Mouse (Mus musculus): ENCODE measurements at regions not wholly inside any gene's neighbourhood (a gene's known extent, or its start where the extent isn't known, plus 50 kb on each side); places are given as distances from the start of the nearest gene placed in this dataset.

DNA sequence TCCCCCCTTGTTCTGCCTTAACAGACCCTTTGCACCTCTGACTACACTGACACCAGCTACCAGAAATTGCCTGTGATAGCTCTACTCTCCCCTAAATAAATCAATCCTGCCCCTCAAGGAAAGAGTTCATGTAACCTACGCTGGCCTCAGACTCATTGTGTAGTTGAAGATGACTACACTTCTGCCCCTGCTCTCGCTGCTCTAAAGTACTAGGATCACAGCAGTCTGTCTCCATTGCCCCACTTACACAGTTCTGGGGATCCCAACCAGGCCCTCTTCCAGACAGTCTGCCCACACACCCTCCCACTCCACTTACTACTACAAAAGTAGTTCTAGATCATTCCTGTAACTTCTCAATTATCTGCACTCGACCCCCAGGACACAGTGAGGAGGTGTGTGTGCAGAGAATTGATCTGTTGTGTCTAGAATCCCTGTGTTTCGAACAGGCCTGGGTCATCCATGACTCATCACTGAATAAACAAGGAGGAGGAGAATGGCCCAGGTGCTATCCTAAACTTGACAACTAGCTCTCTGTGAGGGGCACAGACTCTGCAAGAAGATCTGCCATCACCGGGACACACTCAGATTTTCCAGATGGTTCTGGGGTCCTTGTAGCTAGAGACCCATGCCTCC is 160.1 kb upstream of the Dynlrb2 start:
- no peak overlapping the region for H3K4me3 ChIP-seq
- DNase-seq (ENCODE audit: extremely low spot score in 1 of 2, low spot score in 2 of 2) = no peak
- no peak overlapping the region for H3K27ac ChIP-seq
- intact Hi-C loops (cut with DNase I) = no loop called here
- TF ChIP-seq CTCF (IDR thresholded peaks at IDR 0.05) = no peak

DNA sequence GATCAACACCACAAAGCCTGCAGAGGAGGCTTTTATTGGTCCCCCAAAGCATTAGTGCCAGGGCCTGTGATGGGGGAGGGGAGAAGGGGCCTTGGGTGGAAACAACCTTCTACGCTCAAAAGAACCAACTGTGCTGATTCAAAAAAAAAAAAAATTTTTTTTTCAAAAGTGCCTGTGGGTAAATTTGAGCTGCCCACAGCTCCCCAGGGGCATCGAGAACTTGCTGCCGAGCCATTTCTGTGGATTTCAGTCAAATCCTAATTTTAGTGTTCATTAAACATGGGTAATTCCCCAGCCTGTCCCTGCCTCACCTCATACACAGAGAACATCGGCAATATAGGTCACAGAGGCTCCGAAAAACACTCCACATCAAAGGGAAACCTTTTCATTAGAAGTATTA is 161.2 kb upstream of the Dynlrb2 start:
- H3K4me3 ChIP-seq = no peak overlapping the region
- intact Hi-C loops (cut with DNase I) = no loop called here
- no peak for DNase-seq (ENCODE audit: extremely low spot score in 1 of 2, low spot score in 2 of 2)
- no peak overlapping the region for H3K27ac ChIP-seq
- no peak for TF ChIP-seq CTCF (IDR thresholded peaks at IDR 0.05)

- H3K4me3 ChIP-seq = no peak overlapping the region
- DNase-seq (ENCODE audit: extremely low spot score in 1 of 2, low spot score in 2 of 2) = no peak
- intact Hi-C loops (cut with DNase I) = no loop called here
- H3K27ac ChIP-seq = no peak overlapping the region
- TF ChIP-seq CTCF (IDR thresholded peaks at IDR 0.05) = no peak
Measured at GRCm38 (mm10) chr8:116334772-116335171, 170.0 kb upstream of the Dynlrb2 start.

GRCm38 (mm10) chr8:116334101-116334500 is 170.7 kb upstream of the Dynlrb2 start:
- no peak for TF ChIP-seq CTCF (IDR thresholded peaks at IDR 0.05)
- intact Hi-C loops (cut with DNase I) = no loop called here
- H3K27ac ChIP-seq = no peak overlapping the region
- no peak for DNase-seq (ENCODE audit: extremely low spot score in 1 of 2, low spot score in 2 of 2)
- H3K4me3 ChIP-seq = no peak overlapping the region

DNA sequence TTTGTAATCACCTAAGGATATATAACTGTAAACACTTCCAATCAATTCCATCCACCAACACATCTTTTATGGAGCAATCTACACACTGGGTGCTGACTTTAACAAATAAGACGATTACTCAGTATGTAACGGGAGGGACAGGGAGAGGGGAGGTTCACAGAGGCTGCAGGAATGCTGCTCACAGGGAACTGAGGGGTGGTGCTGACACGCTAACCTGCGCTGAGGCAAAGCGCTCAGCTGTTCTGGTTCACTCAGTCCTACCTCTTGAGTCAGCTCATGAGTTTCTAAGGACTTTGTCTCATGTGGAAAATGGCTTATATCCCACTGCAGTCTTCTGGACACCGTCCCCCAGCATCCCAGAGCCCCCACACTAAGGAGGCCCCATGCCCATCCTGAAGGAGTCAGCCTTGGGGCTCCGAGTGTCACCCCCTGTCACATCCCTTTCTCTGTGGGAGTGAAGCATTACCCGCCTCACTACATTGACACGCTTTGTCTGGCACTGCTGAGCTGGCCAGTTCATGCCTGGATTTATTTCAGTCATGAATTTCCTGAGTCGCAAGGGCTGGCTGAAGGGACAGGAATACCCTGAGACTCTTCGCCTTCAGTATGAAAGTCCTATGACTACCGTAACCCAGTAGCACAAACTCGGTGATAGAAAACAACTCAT is 184.6 kb upstream of the Dynlrb2 start:
- no peak for TF ChIP-seq CTCF (IDR thresholded peaks at IDR 0.05)
- intact Hi-C loops (cut with DNase I) = no loop called here
- Histone ChIP-seq H3K27ac (no peak overlapping the region), H3K4me3 (no peak overlapping the region)
- DNase-seq (ENCODE audit: extremely low spot score in 1 of 2, low spot score in 2 of 2) = no peak

DNA sequence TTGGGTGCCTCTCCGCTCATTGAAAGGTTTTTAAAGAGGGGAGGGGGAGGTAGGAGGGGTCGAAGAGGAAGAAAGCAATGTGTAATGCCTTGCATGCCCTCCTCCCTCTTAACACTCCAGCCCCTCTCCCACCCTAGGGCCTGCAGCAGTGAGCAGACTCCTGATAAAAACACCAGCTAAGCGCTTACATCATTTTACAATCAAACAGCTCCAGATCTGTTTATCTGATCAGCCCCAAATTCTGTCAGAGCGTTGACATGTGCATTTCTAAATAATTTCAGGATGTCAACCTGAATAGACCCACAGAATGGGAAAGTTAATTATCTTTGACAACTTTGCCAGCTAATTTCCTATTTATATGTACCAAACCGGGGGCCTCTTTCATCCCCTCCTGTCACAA is 189.4 kb upstream of the Dynlrb2 start:
- H3K4me3 ChIP-seq = no peak overlapping the region
- no peak overlapping the region for H3K27ac ChIP-seq
- no peak for DNase-seq (ENCODE audit: extremely low spot score in 1 of 2, low spot score in 2 of 2)
- intact Hi-C loops (cut with DNase I) = no loop called here
- no peak for TF ChIP-seq CTCF (IDR thresholded peaks at IDR 0.05)

- DNase-seq (ENCODE audit: extremely low spot score in 1 of 2, low spot score in 2 of 2) = no peak
- Histone ChIP-seq H3K27ac (no peak overlapping the region), H3K4me3 (no peak overlapping the region)
- no peak for TF ChIP-seq CTCF (IDR thresholded peaks at IDR 0.05)
- intact Hi-C loops (cut with DNase I) = no loop called here
Measured at GRCm38 (mm10) chr8:116314429-116315092, 190.2 kb upstream of the Dynlrb2 start.

- intact Hi-C loops (cut with DNase I) = no loop called here
- no peak overlapping the region for H3K27ac ChIP-seq
- no peak for TF ChIP-seq CTCF (IDR thresholded peaks at IDR 0.05)
- H3K4me3 ChIP-seq = no peak overlapping the region
- DNase-seq (ENCODE audit: extremely low spot score in 1 of 2, low spot score in 2 of 2) = no peak
Measured at GRCm38 (mm10) chr8:116298891-116299290, 205.9 kb upstream of the Dynlrb2 start.

GRCm38 (mm10) chr8:116290671-116291245 is 214.0 kb upstream of the Dynlrb2 start:
- no peak for TF ChIP-seq CTCF (IDR thresholded peaks at IDR 0.05)
- Histone ChIP-seq H3K27ac (no peak overlapping the region), H3K4me3 (no peak overlapping the region)
- intact Hi-C loops (cut with DNase I) = no loop called here
- no peak for DNase-seq (ENCODE audit: extremely low spot score in 1 of 2, low spot score in 2 of 2)

DNA sequence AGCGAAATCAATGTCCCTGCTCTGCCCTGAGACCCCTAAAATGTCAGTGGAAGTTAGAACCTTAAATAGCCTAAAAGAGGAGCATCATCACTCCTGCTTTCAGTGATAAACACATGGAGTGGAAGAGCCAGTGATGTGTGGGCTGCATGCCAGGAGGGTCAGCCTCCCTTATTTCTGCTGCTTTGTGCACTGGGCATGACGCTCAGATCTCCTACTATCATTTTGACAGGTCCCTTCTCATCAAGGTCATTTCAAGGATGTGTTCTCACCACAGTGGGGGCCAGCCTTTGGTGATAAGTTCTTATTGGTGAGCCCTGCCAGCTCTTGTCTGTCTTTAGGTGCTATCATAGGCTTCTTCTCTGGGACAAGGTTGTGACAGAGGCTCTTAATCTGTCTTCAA is 215.5 kb upstream of the Dynlrb2 start:
- no peak for DNase-seq (ENCODE audit: extremely low spot score in 1 of 2, low spot score in 2 of 2)
- H3K27ac ChIP-seq = no peak overlapping the region
- intact Hi-C loops (cut with DNase I) = no loop called here
- H3K4me3 ChIP-seq = no peak overlapping the region
- TF ChIP-seq CTCF (IDR thresholded peaks at IDR 0.05) = no peak

DNA sequence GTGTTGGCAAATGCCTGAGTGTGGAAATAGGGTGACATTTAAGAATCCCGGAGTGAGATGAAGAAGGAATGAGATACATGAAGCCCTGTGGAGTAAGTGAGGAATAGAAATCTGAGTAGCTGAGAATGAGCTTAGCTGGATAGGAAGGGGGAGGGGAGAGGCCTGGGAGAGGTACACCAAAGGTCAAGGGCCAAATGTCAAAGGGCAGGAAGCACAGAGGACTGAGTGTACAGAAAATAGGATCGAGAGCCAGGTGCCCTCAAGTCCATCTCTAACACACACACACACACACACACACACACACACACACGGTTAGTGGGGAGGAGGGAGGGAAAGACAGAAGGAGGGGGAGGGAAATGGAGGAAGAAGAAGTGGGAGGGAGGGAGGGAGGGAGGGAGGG is 220.8 kb upstream of the Dynlrb2 start:
- intact Hi-C loops (cut with DNase I) = no loop called here
- no peak for DNase-seq (ENCODE audit: extremely low spot score in 1 of 2, low spot score in 2 of 2)
- TF ChIP-seq CTCF (IDR thresholded peaks at IDR 0.05) = no peak
- Histone ChIP-seq H3K4me3 (no peak overlapping the region), H3K27ac (no peak overlapping the region)

GRCm38 (mm10) chr8:116282341-116282740 is 222.4 kb upstream of the Dynlrb2 start:
- no peak for DNase-seq (ENCODE audit: extremely low spot score in 1 of 2, low spot score in 2 of 2)
- Histone ChIP-seq H3K4me3 (no peak overlapping the region), H3K27ac (no peak overlapping the region)
- TF ChIP-seq CTCF (IDR thresholded peaks at IDR 0.05) = no peak
- intact Hi-C loops (cut with DNase I) = no loop called here

All from left cerebral cortex, adult 2 months (tissue).